Mouse (Mus musculus): ENCODE measurements around the gene Sox6. TPM values are rescaled to one million over a fixed set of nuclear protein-coding genes. Genes with fewer than 3 reads are reported as not detected.

Gene Sox6
- total and polyA plus RNA-seq, 3 experiments: 11.8 to 33.4 (median 26.4) TPM

- intact Hi-C loops (cut with DNase I): loop anchor here (10.0 kb wide), 1 partner anchor 383 kb away; no protein-coding TSS in a partner anchor
- H3K4me3 ChIP-seq: no peak overlapping the region
These were observed 576.3 kb downstream of the Sox6 start for GRCm38 (mm10) chr7:115462276-115462675.

GRCm38 (mm10) chr7:115454988-115455387, 583.6 kb downstream of the Sox6 start:
- H3K27ac ChIP-seq: no peak overlapping the region
- 80% methylated on average over 5 of the region's 5 CpGs for WGBS
- intact Hi-C loops (cut with DNase I): no loop called here
- H3K36me3 ChIP-seq (ENCODE audit: control insufficient read depth, insufficient read depth, low read length): no peaks in the 10 kb centered on the region
- no peaks in the 10 kb centered on the region for H3K79me2 ChIP-seq (replicated peaks; ENCODE audit: control insufficient read depth, insufficient read depth, low read length)
- no peaks in the 10 kb centered on the region; the same call in 1 of the 2 replicates for H3K4me1 ChIP-seq (ENCODE audit: control insufficient read depth, insufficient read depth, low read length)
- TF ChIP-seq CTCF (IDR thresholded peaks at IDR 0.05) (no peak), EP300 (IDR thresholded peaks at IDR 0.05; ENCODE audit: insufficient read depth, low read depth, low read length) (no peak), POLR2A (IDR thresholded peaks at IDR 0.05; ENCODE audit: insufficient read depth, low read depth, low read length) (no peak)
- H3K4me3 ChIP-seq: no peak overlapping the region
- H3K27me3 ChIP-seq (ENCODE audit: control insufficient read depth, insufficient read depth, low read length): no peaks in the 10 kb centered on the region
- no peak overlapping the region for H3K9ac ChIP-seq (ENCODE audit: low read depth, low read length)
- DNase-seq: no peak

More at GRCm38 (mm10) chr7:115462276-115462675, 576.3 kb downstream of the Sox6 start:
- Histone ChIP-seq H3K36me3 (ENCODE audit: control insufficient read depth, insufficient read depth, low read length) (no peaks in the 10 kb centered on the region), H3K4me1 (ENCODE audit: control insufficient read depth, insufficient read depth, low read length) (peaks cover 1% of the 10 kb centered on the region), H3K27me3 (ENCODE audit: control insufficient read depth, insufficient read depth, low read length) (no peaks in the 10 kb centered on the region), H3K27ac (peak overlapping the region; percentile 26), H3K9ac (ENCODE audit: low read depth, low read length) (no peak overlapping the region), H3K79me2 (replicated peaks; ENCODE audit: control insufficient read depth, insufficient read depth, low read length) (no peaks in the 10 kb centered on the region)
- TF ChIP-seq EP300 (IDR thresholded peaks at IDR 0.05; ENCODE audit: insufficient read depth, low read depth, low read length) (no peak), CTCF (IDR thresholded peaks at IDR 0.05) (no peak), POLR2A (IDR thresholded peaks at IDR 0.05; ENCODE audit: insufficient read depth, low read depth, low read length) (no peak)
- 34% methylated on average over 4 of the region's 4 CpGs for WGBS
- no peak for DNase-seq

GRCm38 (mm10) chr7:115453713-115454073, 584.9 kb downstream of the Sox6 start:
- WGBS: 63% methylated on average over 7 of the region's 7 CpGs
- no peak overlapping the region for H3K4me3 ChIP-seq
- intact Hi-C loops (cut with DNase I): no loop called here

GRCm38 (mm10) chr7:115453042-115453712, 585.4 kb downstream of the Sox6 start:
- WGBS: 30% methylated on average over 21 of the region's 21 CpGs
- H3K4me1 ChIP-seq (ENCODE audit: control insufficient read depth, insufficient read depth, low read length): no peaks in the 10 kb centered on the region; the same call in 1 of the 2 replicates
- H3K36me3 ChIP-seq (ENCODE audit: control insufficient read depth, insufficient read depth, low read length): no peaks in the 10 kb centered on the region
- H3K27ac ChIP-seq: no peak overlapping the region
- TF ChIP-seq POLR2A (IDR thresholded peaks at IDR 0.05; ENCODE audit: insufficient read depth, low read depth, low read length) (no peak), CTCF (IDR thresholded peaks at IDR 0.05) (peak; percentile 76)
- H3K79me2 ChIP-seq (replicated peaks; ENCODE audit: control insufficient read depth, insufficient read depth, low read length): no peaks in the 10 kb centered on the region
- no peak overlapping the region for H3K4me3 ChIP-seq
- peak; percentile 23 to 52 for DNase-seq
- no peak overlapping the region for H3K9ac ChIP-seq (ENCODE audit: low read depth, low read length)
- H3K27me3 ChIP-seq (ENCODE audit: control insufficient read depth, insufficient read depth, low read length): no peaks in the 10 kb centered on the region
- intact Hi-C loops (cut with DNase I): no loop called here

More at GRCm38 (mm10) chr7:115453713-115454073, 584.9 kb downstream of the Sox6 start:
- DNase-seq: no peak
- no peak overlapping the region for H3K27ac ChIP-seq
- no peak overlapping the region for H3K9ac ChIP-seq (ENCODE audit: low read depth, low read length)
- no peaks in the 10 kb centered on the region; the same call in 1 of the 2 replicates for H3K4me1 ChIP-seq (ENCODE audit: control insufficient read depth, insufficient read depth, low read length)
- no peaks in the 10 kb centered on the region for H3K79me2 ChIP-seq (replicated peaks; ENCODE audit: control insufficient read depth, insufficient read depth, low read length)
- no peaks in the 10 kb centered on the region for H3K27me3 ChIP-seq (ENCODE audit: control insufficient read depth, insufficient read depth, low read length)
- TF ChIP-seq POLR2A (IDR thresholded peaks at IDR 0.05; ENCODE audit: insufficient read depth, low read depth, low read length) (no peak), EP300 (IDR thresholded peaks at IDR 0.05; ENCODE audit: insufficient read depth, low read depth, low read length) (no peak), CTCF (IDR thresholded peaks at IDR 0.05) (no peak)
- no peaks in the 10 kb centered on the region for H3K36me3 ChIP-seq (ENCODE audit: control insufficient read depth, insufficient read depth, low read length)

- no peak for TF ChIP-seq POLR2A (IDR thresholded peaks at IDR 0.05; ENCODE audit: insufficient read depth, low read depth, low read length)
- TF ChIP-seq CTCF (IDR thresholded peaks at IDR 0.05): no peak
- TF ChIP-seq EP300 (IDR thresholded peaks at IDR 0.05; ENCODE audit: insufficient read depth, low read depth, low read length): no peak
- H3K9ac ChIP-seq (ENCODE audit: low read depth, low read length): no peak overlapping the region
- no peaks in the 10 kb centered on the region for H3K27me3 ChIP-seq (ENCODE audit: control insufficient read depth, insufficient read depth, low read length)
- DNase-seq: no peak
- no peaks in the 10 kb centered on the region; the same call in 1 of the 2 replicates for H3K4me1 ChIP-seq (ENCODE audit: control insufficient read depth, insufficient read depth, low read length)
- no peak overlapping the region for H3K4me3 ChIP-seq
- intact Hi-C loops (cut with DNase I): no loop called here
- no peak overlapping the region for H3K27ac ChIP-seq
- H3K79me2 ChIP-seq (replicated peaks; ENCODE audit: control insufficient read depth, insufficient read depth, low read length): no peaks in the 10 kb centered on the region
- WGBS: 63% methylated on average over 23 of the region's 23 CpGs
- no peaks in the 10 kb centered on the region for H3K36me3 ChIP-seq (ENCODE audit: control insufficient read depth, insufficient read depth, low read length)
These were observed 588.0 kb downstream of the Sox6 start for GRCm38 (mm10) chr7:115450431-115451195.
